Mouse (Mus musculus) CD4-positive naive resting alpha-beta T cell, adult 57 days (primary cell): ENCODE measurements around the gene Mpg. TPM values are rescaled to one million over a fixed set of nuclear protein-coding genes. Genes with fewer than 3 reads are reported as not detected.

Experiments used
- total RNA-seq: library from RNA; stranded (reverse); gene quantifications from one replicate; pipeline ENCODE4 v1.2.4, GENCODE M21; 2023

The Mpg gene
- total RNA-seq: 23.2 TPM

GRCm38 (mm10) chr11:32226124-32226871, at the start of gene Mpg:
Gene Mpg (plus strand): TSS chr11:32226505.

GRCm38 (mm10) chr11:32200075-32200601, 26.2 kb upstream of the Mpg start, which contains the start of gene Il9r:
Gene Il9r (minus strand): TSS chr11:32200279.

GRCm38 (mm10) chr11:32205058-32205873, 21.0 kb upstream of the Mpg start, which contains the start of gene Snrnp25:
Gene Snrnp25 (plus strand): TSS chr11:32205415.

GRCm38 (mm10) chr11:32221951-32222409, 4.3 kb upstream of the Mpg start, which contains the start of gene Rhbdf1:
Gene Rhbdf1 (minus strand): TSS chr11:32222300.

GRCm38 (mm10) chr11:32267188-32267884, 41.0 kb downstream of the Mpg start, which contains the start of gene Nprl3:
Gene Nprl3 (minus strand): TSS chr11:32267707.

GRCm38 (mm10) chr11:32276347-32276746, 50.0 kb downstream of the Mpg start, which contains the start of gene Hba-x:
Gene Hba-x (plus strand): TSS chr11:32276400.

Other genes starting within 250 kb of the Mpg start
- gene Nsg2, start 226.0 kb upstream of the Mpg start, total RNA-seq: 187 TPM
- gene Il9r, start 26.2 kb upstream of the Mpg start, total RNA-seq: 2.7 TPM
- 11.6 TPM for gene Snrnp25, start 21.1 kb upstream of the Mpg start, total RNA-seq
- 1.3 TPM for gene Rhbdf1, start 4.2 kb upstream of the Mpg start, total RNA-seq
- 62.0 TPM for gene Nprl3, start 41.2 kb downstream of the Mpg start, total RNA-seq
- gene Hba-x, start 49.9 kb downstream of the Mpg start, total RNA-seq: not detected
- 1,092 TPM for gene Hba-a1, start 57.0 kb downstream of the Mpg start, total RNA-seq
- gene Hbq1b, start 60.5 kb downstream of the Mpg start, total RNA-seq: not detected
- gene Hba-a2, start 70.0 kb downstream of the Mpg start, total RNA-seq: 697 TPM
- gene Hbq1a, start 73.6 kb downstream of the Mpg start, total RNA-seq: not detected
- gene Sh3pxd2b, start 121.3 kb downstream of the Mpg start, total RNA-seq: 0.09 TPM
- gene Ubtd2, start 228.9 kb downstream of the Mpg start, total RNA-seq: 4.3 TPM